Mouse (Mus musculus) intestine, embryonic 16.5 days (tissue): ENCODE data around the gene Dhx37. TPM values are rescaled to one million over a fixed set of nuclear protein-coding genes. Genes with fewer than 3 reads are reported as not detected.

ENCODE experiments used
- ATAC-seq: fragments of 200-750 bp; cut with Nextera tagmentation; 2 replicates; pipeline ENCODE4 v1.8.0; 2017; ENCODE audit warnings: moderate TSS enrichment, moderate library complexity
- H3K27ac ChIP-seq: fragments of 300-500 bp; sonication (generic); 2 replicates; pipeline ENCODE4 v1.5.1; 2014; ENCODE audit warnings: mild to moderate bottlenecking, low read length
- H3K27me3 ChIP-seq: fragments of 300-500 bp; sonication (generic); replicated peaks from 2 replicates; pipeline ENCODE4 v1.6.1; 2014; ENCODE audit warnings: low read length, control low read depth, mixed read lengths; ENCODE audit not compliant: control insufficient read depth, insufficient read depth
- H3K36me3 ChIP-seq: fragments of 300-500 bp; sonication (generic); 2 replicates; pipeline ENCODE4 v1.6.1; 2014; ENCODE audit warnings: low read length, control low read depth; ENCODE audit not compliant: control insufficient read depth, insufficient read depth
- H3K4me1 ChIP-seq: fragments of 300-500 bp; sonication (generic); 2 replicates; pipeline ENCODE4 v1.6.1; 2014; ENCODE audit warnings: low read length, control low read depth, mixed read lengths; ENCODE audit not compliant: control insufficient read depth, insufficient read depth
- H3K4me2 ChIP-seq: fragments of 300-500 bp; sonication (generic); 2 replicates; pipeline ENCODE4 v1.6.1; 2014; ENCODE audit warnings: low read depth, low read length, control low read depth
- H3K4me3 ChIP-seq: fragments of 300-500 bp; sonication (generic); 2 replicates; pipeline ENCODE4 v1.5.1; 2014; ENCODE audit warnings: mild to moderate bottlenecking, low read length
- H3K9ac ChIP-seq: fragments of 300-500 bp; sonication (generic); 2 replicates; pipeline ENCODE4 v1.6.1; 2014; ENCODE audit warnings: low read depth, low read length
- H3K9me3 ChIP-seq: fragments of 300-500 bp; sonication (generic); 2 replicates; pipeline ENCODE4 v1.6.1; 2016; ENCODE audit warnings: low read length, control low read depth; ENCODE audit not compliant: control insufficient read depth
- WGBS: fragments of 180-500 bp; shearing (Covaris S2); extraction: QIAGEN DNeasy Blood & Tissue Kit; methylation state at CpG from one replicate; pipeline ENCODE4 v1.1.7; 2014; 5-methylcytosine and 5-hydroxymethylcytosine counted together
- microRNA-seq: library from miRNA; unstranded; fragments of <30 nt; microRNA quantifications from one replicate; pipeline ENCODE4, GENCODE M21; 2016
- polyA plus RNA-seq: library from polyadenylated mRNA; unstranded; fragments of >200 nt; fragmentation: Nextera tagmentation; extraction: Ambion mirVana; gene quantifications from 2 replicates; pipeline ENCODE4 v1.2.1, GENCODE M21; 2015

The Dhx37 gene
- polyA plus RNA-seq, 1 experiment from 2014 or later: 10.2 TPM

DNA sequence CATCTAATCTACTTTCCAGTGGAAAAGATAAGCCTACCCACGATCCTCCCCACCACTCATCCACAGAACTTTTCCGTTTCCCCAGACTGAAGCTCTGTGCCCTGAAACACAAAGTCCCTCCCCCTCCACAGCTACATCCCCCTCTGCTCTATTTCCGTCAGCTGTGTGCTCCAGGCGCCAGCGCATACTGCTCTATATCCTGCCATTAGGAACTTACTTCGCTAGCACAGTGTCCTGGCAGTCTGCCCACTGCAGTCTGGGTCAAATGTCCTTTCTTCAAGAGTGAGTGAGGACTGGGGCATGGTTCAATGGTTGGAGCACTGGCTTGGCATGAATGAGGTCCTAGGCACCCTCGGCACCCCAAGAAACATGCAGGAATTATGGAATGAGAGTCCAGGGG is 70.0 kb downstream of the Dhx37 start:
- 51% methylated on average over 7 of the region's 7 CpGs for WGBS
- Histone ChIP-seq H3K9ac (no peak overlapping the region), H3K4me2 (no peak overlapping the region), H3K27me3 (no peaks in the 10 kb centered on the region), H3K9me3 (no peaks in the 10 kb centered on the region), H3K36me3 (no peaks in the 10 kb centered on the region), H3K27ac (no peak overlapping the region), H3K4me1 (no peaks in the 10 kb centered on the region), H3K4me3 (no peak overlapping the region)
- peak; percentile 15; the same call in 1 of the 2 replicates for ATAC-seq

Small RNA genes lying within 50 kb of the gene (microRNA-seq; reads per million reads assigned to microRNA genes)
- not detected for gene Gm27551

Other genes with a start within 250 kb of the Dhx37 start
- gene Scarb1, start 93.0 kb downstream of the Dhx37 start, polyA plus RNA-seq: 59.9 and 73.1 TPM in 2 replicates
- gene Gm10382, start 44.8 kb downstream of the Dhx37 start, polyA plus RNA-seq: 0.18 and 0.24 TPM in 2 replicates
- 897 and 920 TPM in 2 replicates for gene Ubc, start 43.9 kb downstream of the Dhx37 start, polyA plus RNA-seq
- gene Bri3bp, start 7.4 kb upstream of the Dhx37 start, polyA plus RNA-seq: 58.2 and 58.3 TPM in 2 replicates
- 81.3 and 83.5 TPM in 2 replicates for gene Aacs, start 41.7 kb upstream of the Dhx37 start, polyA plus RNA-seq
- 0.11 and 0.16 TPM in 2 replicates for gene Tmem132b, start 97.7 kb upstream of the Dhx37 start, polyA plus RNA-seq